Comparison of ENCODE assay signal across 11 mouse cellular contexts in the genomic region with DNA sequence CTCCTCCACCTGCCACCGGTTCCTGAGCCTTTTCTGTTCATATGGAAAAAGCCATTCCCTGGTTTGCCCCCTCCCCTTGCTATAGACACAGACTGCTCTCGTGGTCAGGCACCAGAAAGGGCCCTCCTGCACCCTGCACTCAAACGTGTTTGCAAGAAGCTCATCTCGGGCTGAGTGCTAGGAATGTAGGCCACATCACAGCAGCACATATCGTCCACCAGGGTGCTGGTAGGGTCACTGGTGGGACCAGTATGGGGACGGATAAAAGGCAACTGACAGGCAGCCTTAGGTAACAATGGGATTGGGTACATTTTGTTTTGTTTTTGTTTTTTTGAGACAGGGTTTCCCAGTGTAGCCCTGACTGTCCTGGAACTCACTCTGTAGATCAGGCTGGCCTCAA. TPM values are rescaled to one million over a fixed set of nuclear protein-coding genes. Genes with fewer than 3 reads are reported as not detected.
"Had no signal": no experiment of that assay in that cellular context is flagged by ENCODE, and none has a peak within 500 bp of the region (broad histone marks: within the 10 kb centered on the region; RNA-seq: fewer than 3 reads in every experiment).

No protein-coding gene starts in this region.

- H3K27me3 ChIP-seq: midbrain, embryonic 15.5 days; neural tube, embryonic 12.5 days; neural tube, embryonic 15.5 days had no signal

- ATAC-seq: midbrain, embryonic 15.5 days had no signal

- DNase-seq: right cerebral cortex, postnatal 25 days had no signal

- H3K9ac ChIP-seq: intestine, embryonic 15.5 days; kidney, embryonic 15.5 days; liver, embryonic 13.5 days; midbrain, embryonic 12.5 days; midbrain, embryonic 15.5 days; neural tube, embryonic 12.5 days; neural tube, embryonic 15.5 days had no signal

- H3K4me1 ChIP-seq: intestine, embryonic 15.5 days had no signal

- H3K4me2 ChIP-seq: intestine, embryonic 15.5 days; kidney, embryonic 15.5 days; liver, embryonic 13.5 days; midbrain, embryonic 12.5 days; midbrain, embryonic 15.5 days; neural tube, embryonic 12.5 days; neural tube, embryonic 15.5 days had no signal

- H3K9me3 ChIP-seq: intestine, embryonic 15.5 days; kidney, embryonic 15.5 days; liver, embryonic 13.5 days; midbrain, embryonic 12.5 days; midbrain, embryonic 15.5 days; neural tube, embryonic 12.5 days; neural tube, embryonic 15.5 days had no signal

- H3K36me3 ChIP-seq: midbrain, embryonic 15.5 days had no signal

- H3K4me3 ChIP-seq: intestine, embryonic 15.5 days; kidney, embryonic 15.5 days; left cerebral cortex, adult 2 months; liver, embryonic 13.5 days; midbrain, embryonic 12.5 days; midbrain, embryonic 15.5 days; neural tube, embryonic 12.5 days; neural tube, embryonic 15.5 days had no signal

- H3K27ac ChIP-seq: intestine, embryonic 15.5 days; kidney, embryonic 15.5 days; left cerebral cortex, adult 2 months; liver, embryonic 13.5 days; midbrain, embryonic 12.5 days; midbrain, embryonic 15.5 days; neural tube, embryonic 12.5 days; neural tube, embryonic 15.5 days had no signal

RNA-seq across cellular contexts. Expression of a gene that starts 29.5 kb away (rescaled TPM):
- polyA plus RNA-seq: liver, adult 2 months; lung, adult 2 months had no signal
